In genomic region chr13:63558297-63558890, GRCm38 (mm10) we compare ENCODE assay signal across 8 mouse cellular contexts. TPM values are rescaled to one million over a fixed set of nuclear protein-coding genes. Genes with fewer than 3 reads are reported as not detected.
A peak's percentile ranks its signal among the peaks of the same experiment; 100 is the strongest.
DNase-seq lines count a peak whose midpoint lies in the region; ATAC-seq lines count a peak whose summit lies in the region.
"Had no signal": no experiment of that assay in that cellular context is flagged by ENCODE, and none has a peak within 500 bp of the region (broad histone marks: within the 10 kb centered on the region; RNA-seq: fewer than 3 reads in every experiment).

No protein-coding gene starts in this region.

- WGBS in kidney, embryonic 15.5 days = 14% methylated on average over 8 of the region's 8 CpGs
- WGBS in embryonic facial prominence, embryonic 12.5 days = 15% methylated on average over 8 of the region's 8 CpGs
- 34% methylated on average over 8 of the region's 8 CpGs for WGBS in hindbrain, embryonic 16.5 days
- 14% methylated on average over 8 of the region's 8 CpGs for WGBS in neural tube, embryonic 12.5 days

- H3K27me3 ChIP-seq in kidney, embryonic 15.5 days = no peaks in the 10 kb centered on the region
- H3K27me3 ChIP-seq in embryonic facial prominence, embryonic 12.5 days = no peaks in the 10 kb centered on the region
- no peaks in the 10 kb centered on the region for H3K27me3 ChIP-seq in hindbrain, embryonic 16.5 days (replicated peaks; ENCODE audit: control insufficient read depth, insufficient read depth, low read length)
- no peaks in the 10 kb centered on the region for H3K27me3 ChIP-seq in neural tube, embryonic 12.5 days (replicated peaks)

- H3K9ac ChIP-seq in kidney, embryonic 15.5 days = peak overlapping the region; percentile 8; the same call in 1 of the 2 replicates
- H3K9ac ChIP-seq in embryonic facial prominence, embryonic 12.5 days = no peak overlapping the region
- peak overlapping the region; percentile 22 for H3K9ac ChIP-seq in hindbrain, embryonic 16.5 days (ENCODE audit: low read depth, low read length)
- peak overlapping the region; percentile 30; the same call in 1 of the 2 replicates for H3K9ac ChIP-seq in neural tube, embryonic 12.5 days

- no peak for DNase-seq in kidney, adult 18-20 months
- no peak for DNase-seq in adrenal gland, postnatal 25 days
- DNase-seq in layer of hippocampus, adult 8-10 months (ENCODE audit: low spot score in 2 of 2) = no peak
- DNase-seq: kidney, postnatal 10 days had no signal

- peaks cover 19% of the 10 kb centered on the region for H3K36me3 ChIP-seq in kidney, embryonic 15.5 days
- no peaks in the 10 kb centered on the region for H3K36me3 ChIP-seq in embryonic facial prominence, embryonic 12.5 days
- H3K36me3 ChIP-seq in hindbrain, embryonic 16.5 days (ENCODE audit: control insufficient read depth, insufficient read depth, low read length) = no peaks in the 10 kb centered on the region
- no peaks in the 10 kb centered on the region for H3K36me3 ChIP-seq in neural tube, embryonic 12.5 days

- peaks cover 88% of the 10 kb centered on the region for H3K4me1 ChIP-seq in kidney, embryonic 15.5 days
- H3K4me1 ChIP-seq in embryonic facial prominence, embryonic 12.5 days = peaks cover 77% of the 10 kb centered on the region
- peaks cover 70% of the 10 kb centered on the region for H3K4me1 ChIP-seq in hindbrain, embryonic 16.5 days (ENCODE audit: control insufficient read depth, insufficient read depth, low read depth, low read length)
- H3K4me1 ChIP-seq in neural tube, embryonic 12.5 days = peaks cover 88% of the 10 kb centered on the region

- H3K4me2 ChIP-seq in kidney, embryonic 15.5 days = peak overlapping the region; percentile 35
- peak overlapping the region; percentile 26 for H3K4me2 ChIP-seq in embryonic facial prominence, embryonic 12.5 days (replicated peaks)
- peak overlapping the region; percentile 41 for H3K4me2 ChIP-seq in hindbrain, embryonic 16.5 days (ENCODE audit: low read length)
- peak overlapping the region; percentile 90 for H3K4me2 ChIP-seq in neural tube, embryonic 12.5 days (replicated peaks)

- peak overlapping the region; percentile 54; the same call in 1 of the 2 replicates for H3K27ac ChIP-seq in kidney, embryonic 15.5 days
- 0 out of 2 replicates have a peak overlapping the region, but pooled peaks have one; percentile 46 for H3K27ac ChIP-seq in embryonic facial prominence, embryonic 12.5 days
- H3K27ac ChIP-seq in hindbrain, embryonic 16.5 days (ENCODE audit: low read depth, low read length) = no peak overlapping the region
- H3K27ac ChIP-seq in neural tube, embryonic 12.5 days = no peak overlapping the region

- ATAC-seq in kidney, embryonic 15.5 days (replicated peaks; ENCODE audit: low FRiP score) = no peak
- no peak; the same call in 1 of the 2 replicates for ATAC-seq in embryonic facial prominence, embryonic 12.5 days (ENCODE audit: insufficient number of reproducible peaks, insufficient read depth, low FRiP score, low TSS enrichment)
- ATAC-seq in hindbrain, embryonic 16.5 days = no peak
- no peak for ATAC-seq in neural tube, embryonic 12.5 days (ENCODE audit: low FRiP score, low read depth)

- no peaks in the 10 kb centered on the region for H3K9me3 ChIP-seq in kidney, embryonic 15.5 days (replicated peaks)
- no peaks in the 10 kb centered on the region for H3K9me3 ChIP-seq in embryonic facial prominence, embryonic 12.5 days
- no peaks in the 10 kb centered on the region for H3K9me3 ChIP-seq in hindbrain, embryonic 16.5 days (ENCODE audit: control insufficient read depth, low read length)
- H3K9me3 ChIP-seq in neural tube, embryonic 12.5 days = no peaks in the 10 kb centered on the region

- 0 out of 2 replicates have a peak overlapping the region, but pooled peaks have one; percentile 4 for H3K4me3 ChIP-seq in kidney, embryonic 15.5 days (replicated peaks)
- H3K4me3 ChIP-seq in embryonic facial prominence, embryonic 12.5 days = peak overlapping the region; percentile 15; the same call in 1 of the 2 replicates
- peak overlapping the region; percentile 6; the same call in 1 of the 2 replicates for H3K4me3 ChIP-seq in hindbrain, embryonic 16.5 days (ENCODE audit: low read length)
- H3K4me3 ChIP-seq in neural tube, embryonic 12.5 days = 0 out of 2 replicates have a peak overlapping the region, but pooled peaks have one; percentile 7

RNA-seq across cellular contexts. Expression of gene Ptch1, which starts 15.0 kb away (rescaled TPM):
- 15.8 and 17.3 TPM in 2 replicates for polyA plus RNA-seq in kidney, embryonic 15.5 days (2015; fragmentation: Nextera tagmentation; extraction: Ambion mirVana)
- 24.9 and 29.2 TPM in 2 replicates for polyA plus RNA-seq in embryonic facial prominence, embryonic 12.5 days (2016; fragmentation: Nextera tagmentation; extraction: Ambion mirVana)
- 15.3 and 17.3 TPM in 2 replicates for polyA plus RNA-seq in hindbrain, embryonic 16.5 days (2015; fragmentation: Nextera tagmentation; extraction: Ambion mirVana)
- 22.6 and 23.9 TPM in 2 replicates for polyA plus RNA-seq in neural tube, embryonic 12.5 days (2016; fragmentation: Nextera tagmentation; extraction: Ambion mirVana)
- 33.9 and 53.6 TPM in 2 replicates for total RNA-seq in adrenal gland, postnatal 25 days (2021)
- 10 to 100 TPM; 43.2 to 67.4 (median 50.6) TPM for total RNA-seq in layer of hippocampus, adult 8-10 months (2022)

Comparison
In these comparisons a context has a peak if more than half of its experiments do, and no peak if none do; other contexts are left out.
1. H3K27ac ChIP-seq: peak in kidney, embryonic 15.5 days (single experiment) and embryonic facial prominence, embryonic 12.5 days (single experiment); none in hindbrain, embryonic 16.5 days (single experiment) and neural tube, embryonic 12.5 days (single experiment).
2. H3K4me2 ChIP-seq: peak in every context shown above with its lines; median percentile 90 in neural tube, embryonic 12.5 days; 41 in hindbrain, embryonic 16.5 days; 35 in kidney, embryonic 15.5 days; 26 in embryonic facial prominence, embryonic 12.5 days.
3. Peak in every context shown above with its lines, with median percentiles within 50 percentile points of each other: H3K4me3 ChIP-seq.